Mouse (Mus musculus): ENCODE data around the gene Trim17. TPM values are rescaled to one million over a fixed set of nuclear protein-coding genes. Genes with fewer than 3 reads are reported as not detected.

The Trim17 gene
- polyA plus RNA-seq, 1 experiment from 2014 or later = 0.80 TPM

DNA sequence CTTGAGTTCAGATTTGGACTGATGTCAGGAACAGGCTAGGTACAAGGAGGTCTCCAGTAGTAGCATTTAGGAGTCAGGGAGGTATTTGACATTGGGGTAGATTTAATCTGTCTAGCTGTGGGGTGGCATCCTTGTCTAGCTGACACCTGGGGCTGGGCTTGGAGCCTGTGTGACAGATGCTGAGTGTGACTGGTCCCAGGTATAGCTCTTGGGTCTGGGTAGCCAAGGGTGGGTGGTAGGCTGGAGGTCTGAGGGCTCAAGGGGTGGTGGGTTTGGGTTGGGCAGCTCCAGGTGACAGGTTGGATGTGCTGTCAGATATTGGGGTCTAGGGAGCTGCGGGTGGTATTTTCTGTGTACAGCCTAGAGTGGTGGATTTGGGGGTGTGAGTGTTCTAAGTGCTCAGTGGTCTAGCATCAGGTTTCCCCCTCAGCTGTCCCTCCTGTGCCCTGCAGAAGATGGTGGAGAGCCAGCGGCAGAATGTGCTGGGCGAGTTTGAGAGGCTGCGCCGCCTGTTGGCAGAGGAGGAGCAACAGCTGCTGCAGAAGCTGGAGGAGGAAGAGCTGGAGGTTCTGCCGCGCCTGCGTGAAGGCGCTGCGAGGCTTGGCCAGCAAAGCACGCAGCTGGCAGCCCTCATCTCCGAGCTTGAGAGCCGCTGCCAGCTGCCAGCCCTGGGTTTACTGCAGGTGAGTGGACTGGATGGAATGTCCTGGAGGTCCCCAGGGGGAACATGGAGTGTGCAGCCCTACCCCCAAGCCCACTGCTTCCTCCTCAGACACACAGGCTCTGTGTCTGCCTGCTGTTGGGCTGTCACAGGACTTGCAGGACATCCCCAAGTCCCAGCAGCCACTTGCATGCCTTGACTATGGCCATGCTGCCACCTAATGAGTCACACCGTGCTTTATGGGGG, 27.3 kb downstream of the Trim17 start:
- ATAC-seq (ENCODE audit: insufficient number of reproducible peaks, insufficient read depth, low FRiP score, low TSS enrichment, low read depth) = no peak
- no peak overlapping the region for H3K4me2 ChIP-seq
- no peak overlapping the region for H3K27ac ChIP-seq
- H3K9me3 ChIP-seq = no peaks in the 10 kb centered on the region
- H3K9ac ChIP-seq (replicated peaks) = no peak overlapping the region
- 55% methylated on average over 14 of the region's 14 CpGs for WGBS
- H3K36me3 ChIP-seq = peaks cover 47% of the 10 kb centered on the region
- H3K4me1 ChIP-seq (replicated peaks) = peaks cover 35% of the 10 kb centered on the region
- no peak overlapping the region for H3K4me3 ChIP-seq (replicated peaks)
- no peaks in the 10 kb centered on the region for H3K27me3 ChIP-seq

GRCm38 (mm10) chr11:58982471-58983097, 28.1 kb downstream of the Trim17 start:
- no peak overlapping the region for H3K27ac ChIP-seq
- no peak for ATAC-seq (ENCODE audit: insufficient number of reproducible peaks, insufficient read depth, low FRiP score, low TSS enrichment, low read depth)

GRCm38 (mm10) chr11:58983691-58984341, 29.3 kb downstream of the Trim17 start:
- Histone ChIP-seq H3K4me2 (no peak overlapping the region), H3K36me3 (peaks cover 68% of the 10 kb centered on the region), H3K9ac (replicated peaks) (no peak overlapping the region), H3K27ac (no peak overlapping the region), H3K9me3 (no peaks in the 10 kb centered on the region), H3K4me1 (replicated peaks) (peaks cover 28% of the 10 kb centered on the region), H3K27me3 (no peaks in the 10 kb centered on the region), H3K4me3 (replicated peaks) (no peak overlapping the region)
- ATAC-seq (ENCODE audit: insufficient number of reproducible peaks, insufficient read depth, low FRiP score, low TSS enrichment, low read depth) = no peak
- WGBS = 90% methylated on average over 6 of the region's 6 CpGs

More at GRCm38 (mm10) chr11:58982471-58983097, 28.1 kb downstream of the Trim17 start:
- Histone ChIP-seq H3K4me1 (replicated peaks) (peaks cover 31% of the 10 kb centered on the region), H3K27me3 (no peaks in the 10 kb centered on the region), H3K4me3 (replicated peaks) (no peak overlapping the region), H3K36me3 (peaks cover 55% of the 10 kb centered on the region), H3K4me2 (no peak overlapping the region), H3K9ac (replicated peaks) (no peak overlapping the region), H3K9me3 (no peaks in the 10 kb centered on the region)
- 91% methylated on average over 18 of the region's 18 CpGs for WGBS

DNA sequence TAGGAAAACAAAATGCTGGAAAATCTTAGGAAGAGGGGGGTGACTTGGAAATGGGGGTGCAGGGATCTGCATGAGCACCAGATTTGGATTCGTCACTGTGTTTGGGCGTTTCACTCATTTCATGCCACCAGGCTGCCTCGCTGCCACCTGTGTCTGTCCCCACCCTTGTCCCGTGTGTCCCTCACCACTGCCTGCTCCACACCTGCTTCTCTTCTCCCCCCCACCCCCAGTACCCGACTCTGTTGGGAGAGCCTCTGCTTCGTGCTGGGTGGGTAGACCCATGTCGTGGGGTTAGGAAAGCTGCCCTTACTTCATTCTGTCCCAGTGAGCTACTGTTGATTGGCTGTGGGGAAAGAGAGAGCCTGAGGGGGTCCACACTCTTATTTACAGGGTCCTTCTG, 30.2 kb downstream of the Trim17 start:
- 93% methylated on average over 7 of the region's 7 CpGs for WGBS
- ATAC-seq (ENCODE audit: insufficient number of reproducible peaks, insufficient read depth, low FRiP score, low TSS enrichment, low read depth) = no peak
- peaks cover 76% of the 10 kb centered on the region for H3K36me3 ChIP-seq
- no peak overlapping the region for H3K4me3 ChIP-seq (replicated peaks)
- H3K9ac ChIP-seq (replicated peaks) = no peak overlapping the region
- no peak overlapping the region for H3K4me2 ChIP-seq
- peaks cover 20% of the 10 kb centered on the region for H3K4me1 ChIP-seq (replicated peaks)
- no peak overlapping the region for H3K27ac ChIP-seq
- H3K9me3 ChIP-seq = no peaks in the 10 kb centered on the region
- no peaks in the 10 kb centered on the region for H3K27me3 ChIP-seq

DNA sequence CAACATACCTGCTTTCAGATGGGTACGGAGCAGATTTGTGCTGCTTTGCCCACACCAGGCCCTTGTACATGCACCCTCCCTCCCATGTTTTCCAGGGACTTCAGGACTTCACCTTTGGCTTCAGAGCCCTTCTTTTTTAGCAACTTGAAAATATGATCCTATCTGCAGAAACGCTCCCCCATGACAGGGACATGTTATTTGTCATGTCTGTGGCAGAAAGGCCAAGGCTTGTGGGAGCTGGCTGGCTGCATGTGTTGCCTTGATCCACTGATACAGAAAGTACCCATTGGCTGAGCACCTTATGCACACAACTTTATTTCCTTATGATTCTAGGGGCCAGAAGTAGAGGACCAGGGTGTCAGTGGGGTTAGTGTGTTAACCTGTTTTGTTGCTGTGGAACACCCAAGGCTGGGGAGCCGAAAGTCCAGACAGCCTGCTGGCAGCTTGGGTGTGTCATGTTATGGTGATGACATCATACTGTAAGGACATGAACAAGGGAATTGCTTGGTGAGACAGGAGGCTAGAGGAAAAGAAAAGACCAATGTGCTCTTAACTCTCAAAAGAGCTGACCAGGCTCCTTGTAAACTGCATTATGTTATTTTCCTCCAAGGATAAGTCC, 30.9 kb downstream of the Trim17 start:
- Histone ChIP-seq H3K36me3 (peaks cover 84% of the 10 kb centered on the region), H3K27ac (no peak overlapping the region), H3K27me3 (no peaks in the 10 kb centered on the region), H3K9ac (replicated peaks) (no peak overlapping the region), H3K4me1 (replicated peaks) (peaks cover 12% of the 10 kb centered on the region; the same call in 1 of the 2 replicates), H3K9me3 (no peaks in the 10 kb centered on the region), H3K4me2 (no peak overlapping the region), H3K4me3 (replicated peaks) (no peak overlapping the region)
- WGBS = 93% methylated on average over 3 of the region's 3 CpGs
- ATAC-seq (ENCODE audit: insufficient number of reproducible peaks, insufficient read depth, low FRiP score, low TSS enrichment, low read depth) = no peak

GRCm38 (mm10) chr11:58989166-58989565, 34.7 kb downstream of the Trim17 start:
- peaks cover 71% of the 10 kb centered on the region for H3K36me3 ChIP-seq
- H3K9me3 ChIP-seq = no peaks in the 10 kb centered on the region
- ATAC-seq (ENCODE audit: insufficient number of reproducible peaks, insufficient read depth, low FRiP score, low TSS enrichment, low read depth) = no peak
- no peak overlapping the region for H3K4me3 ChIP-seq (replicated peaks)
- H3K27me3 ChIP-seq = peaks cover 21% of the 10 kb centered on the region
- H3K4me1 ChIP-seq (replicated peaks) = peaks cover 3% of the 10 kb centered on the region; the same call in 1 of the 2 replicates
- no peak overlapping the region for H3K9ac ChIP-seq (replicated peaks)
- H3K4me2 ChIP-seq = no peak overlapping the region
- H3K27ac ChIP-seq = no peak overlapping the region
- 91% methylated on average over 4 of the region's 4 CpGs for WGBS

DNA sequence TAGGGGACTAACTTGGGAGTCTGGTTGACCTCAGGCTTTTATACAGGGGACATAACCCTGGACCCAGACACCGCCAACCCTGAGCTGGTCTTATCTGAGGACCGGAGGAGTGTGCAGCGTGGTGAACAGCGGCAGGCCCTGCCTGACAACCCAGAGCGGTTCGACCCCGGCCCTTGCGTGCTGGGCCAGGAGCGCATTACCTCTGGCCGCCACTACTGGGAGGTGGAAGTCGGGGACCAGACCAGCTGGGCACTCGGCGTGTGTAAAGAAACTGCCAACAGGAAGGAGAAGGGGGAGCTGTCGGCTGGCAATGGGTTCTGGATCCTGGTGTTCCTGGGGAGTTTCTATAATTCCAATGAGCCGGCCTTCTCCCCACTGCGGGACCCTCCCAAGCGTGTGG, 35.7 kb downstream of the Trim17 start:
- H3K4me3 ChIP-seq (replicated peaks) = no peak overlapping the region
- no peak overlapping the region for H3K9ac ChIP-seq (replicated peaks)
- H3K4me1 ChIP-seq (replicated peaks) = peaks cover 11% of the 10 kb centered on the region
- no peak overlapping the region for H3K4me2 ChIP-seq
- 85% methylated on average over 17 of the region's 17 CpGs for WGBS
- no peaks in the 10 kb centered on the region for H3K9me3 ChIP-seq
- ATAC-seq (ENCODE audit: insufficient number of reproducible peaks, insufficient read depth, low FRiP score, low TSS enrichment, low read depth) = no peak
- H3K27me3 ChIP-seq = peaks cover 31% of the 10 kb centered on the region
- peaks cover 61% of the 10 kb centered on the region for H3K36me3 ChIP-seq
- H3K27ac ChIP-seq = no peak overlapping the region

DNA sequence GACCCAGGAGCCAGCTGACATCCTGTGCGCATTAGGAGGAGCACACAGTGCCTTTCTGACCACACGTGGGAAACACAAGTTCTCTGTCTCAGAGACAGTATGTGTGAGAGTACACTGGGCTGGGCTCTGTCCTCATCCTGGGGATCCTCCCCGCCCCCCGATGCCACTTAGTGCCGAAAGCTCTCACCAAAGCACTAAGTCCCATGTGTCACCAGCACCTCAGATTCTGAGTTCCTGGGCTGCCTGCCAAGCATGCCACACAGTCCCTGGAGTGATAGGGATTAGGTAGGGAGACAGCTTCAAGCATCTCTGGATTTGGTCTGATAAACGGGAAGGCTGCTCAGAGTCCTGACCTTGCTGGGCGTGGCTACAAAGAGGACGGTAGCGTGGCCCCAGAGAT, 36.3 kb downstream of the Trim17 start:
- H3K9me3 ChIP-seq = no peaks in the 10 kb centered on the region
- peaks cover 55% of the 10 kb centered on the region for H3K36me3 ChIP-seq
- H3K4me3 ChIP-seq (replicated peaks) = no peak overlapping the region
- H3K4me2 ChIP-seq = no peak overlapping the region
- 81% methylated on average over 9 of the region's 9 CpGs for WGBS
- peaks cover 11% of the 10 kb centered on the region for H3K4me1 ChIP-seq (replicated peaks)
- no peak overlapping the region for H3K27ac ChIP-seq
- peaks cover 38% of the 10 kb centered on the region for H3K27me3 ChIP-seq
- no peak overlapping the region for H3K9ac ChIP-seq (replicated peaks)
- no peak for ATAC-seq (ENCODE audit: insufficient number of reproducible peaks, insufficient read depth, low FRiP score, low TSS enrichment, low read depth)

- ATAC-seq (ENCODE audit: insufficient number of reproducible peaks, insufficient read depth, low FRiP score, low TSS enrichment, low read depth) = no peak
- H3K4me1 ChIP-seq (replicated peaks) = peaks cover 11% of the 10 kb centered on the region
- peaks cover 43% of the 10 kb centered on the region for H3K36me3 ChIP-seq
- H3K27me3 ChIP-seq = peaks cover 43% of the 10 kb centered on the region
- no peak overlapping the region for H3K4me2 ChIP-seq
- H3K9ac ChIP-seq (replicated peaks) = no peak overlapping the region
- 84% methylated on average over 3 of the region's 3 CpGs for WGBS
- no peak overlapping the region for H3K4me3 ChIP-seq (replicated peaks)
- H3K9me3 ChIP-seq = no peaks in the 10 kb centered on the region
- H3K27ac ChIP-seq = no peak overlapping the region
These were observed 37.4 kb downstream of the Trim17 start for GRCm38 (mm10) chr11:58991911-58992310.

GRCm38 (mm10) chr11:58993091-58993670, 38.7 kb downstream of the Trim17 start:
- Histone ChIP-seq H3K4me2 (no peak overlapping the region), H3K9me3 (no peaks in the 10 kb centered on the region), H3K36me3 (peaks cover 31% of the 10 kb centered on the region), H3K4me1 (replicated peaks) (peaks cover 11% of the 10 kb centered on the region), H3K9ac (replicated peaks) (no peak overlapping the region), H3K27ac (no peak overlapping the region), H3K27me3 (peaks cover 43% of the 10 kb centered on the region), H3K4me3 (replicated peaks) (no peak overlapping the region)
- WGBS = 73% methylated on average over 6 of the region's 6 CpGs
- ATAC-seq (ENCODE audit: insufficient number of reproducible peaks, insufficient read depth, low FRiP score, low TSS enrichment, low read depth) = no peak
